In the genomic region with DNA sequence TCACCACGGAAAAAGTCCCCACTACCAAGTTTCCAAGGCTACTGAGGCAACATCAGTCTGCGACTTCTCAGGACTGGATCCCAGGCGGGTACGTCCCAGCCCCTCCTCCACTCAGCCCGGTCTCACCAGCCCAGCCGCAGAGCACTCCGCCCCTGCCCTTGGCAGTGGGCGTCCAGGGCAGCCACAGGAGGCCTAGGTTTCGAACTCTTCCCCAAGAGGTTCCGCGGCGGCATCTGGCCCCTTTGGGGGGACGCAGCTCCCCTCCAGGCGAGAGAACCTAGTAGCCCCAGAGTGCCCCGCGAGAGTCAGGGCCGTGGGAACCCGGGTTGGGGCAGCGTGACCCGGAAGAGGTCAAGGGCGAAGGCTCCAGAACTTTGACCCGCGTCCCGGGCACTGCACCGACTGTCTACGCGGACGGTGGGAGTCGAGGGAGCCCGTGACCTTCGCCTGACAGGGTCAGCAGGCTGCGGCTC, we compare ENCODE assay signal across 8 mouse cellular contexts. TPM values are rescaled to one million over a fixed set of nuclear protein-coding genes. Genes with fewer than 3 reads are reported as not detected.
A peak's percentile ranks its signal among the peaks of the same experiment; 100 is the strongest.
DNase-seq lines count a peak whose midpoint lies in the region; ATAC-seq and TF ChIP-seq lines count a peak whose summit lies in the region.

No protein-coding gene starts in this region.

- H3K4me1 ChIP-seq in embryonic fibroblast, embryonic 13.5 days (ENCODE audit: control insufficient read depth, insufficient read depth, low read length): no peaks in the 10 kb centered on the region
- H3K4me1 ChIP-seq in hindbrain, embryonic 15.5 days (replicated peaks): peaks cover 10% of the 10 kb centered on the region
- H3K4me1 ChIP-seq in liver, embryonic 13.5 days (replicated peaks): peaks cover 27% of the 10 kb centered on the region

- peak; percentile 71 for DNase-seq in kidney, adult 9 months
- no peak for DNase-seq in kidney, adult 8-10 months
- DNase-seq in T-cell, adult 2 months (ENCODE audit: low spot score): peak; percentile 49
- DNase-seq in liver, embryonic 13.5 days: no peak
- DNase-seq in testis, postnatal 10 days (ENCODE audit: low spot score): no peak

- peak overlapping the region; percentile 87 for H3K9ac ChIP-seq in hindbrain, embryonic 15.5 days
- H3K9ac ChIP-seq in liver, embryonic 13.5 days: peak overlapping the region; percentile 95

- peak overlapping the region; percentile 46 for H3ac ChIP-seq in myocyte (ENCODE audit: control insufficient read depth, insufficient read length)

- no peak for TF ChIP-seq POLR2A in embryonic fibroblast, embryonic 13.5 days (IDR thresholded peaks at IDR 0.05; ENCODE audit: low read depth, low read length)
- TF ChIP-seq POLR2A in myocyte (IDR thresholded peaks at IDR 0.05; ENCODE audit: insufficient read length, low read depth): no peak

- H3K27me3 ChIP-seq in hindbrain, embryonic 15.5 days: peaks cover 18% of the 10 kb centered on the region
- peaks cover 19% of the 10 kb centered on the region; the same call in 1 of the 2 replicates for H3K27me3 ChIP-seq in liver, embryonic 13.5 days
- H3K27me3 ChIP-seq in myocyte (ENCODE audit: control insufficient read depth, insufficient read depth, insufficient read length): no peaks in the 10 kb centered on the region

- peak overlapping the region; percentile 97 for H3K4me2 ChIP-seq in hindbrain, embryonic 15.5 days
- H3K4me2 ChIP-seq in liver, embryonic 13.5 days: peak overlapping the region; percentile 92
- peak overlapping the region; percentile 82 for H3K4me2 ChIP-seq in myocyte (ENCODE audit: low read depth)

- peak overlapping the region; percentile 76 for H3K4me3 ChIP-seq in embryonic fibroblast, embryonic 13.5 days (ENCODE audit: insufficient read depth, low read length)
- H3K4me3 ChIP-seq in hindbrain, embryonic 15.5 days: peak overlapping the region; percentile 97
- peak overlapping the region; percentile 93 for H3K4me3 ChIP-seq in liver, embryonic 13.5 days (replicated peaks)
- H3K4me3 ChIP-seq in myocyte: peak overlapping the region; percentile 73

- H3K27ac ChIP-seq in embryonic fibroblast, embryonic 13.5 days (ENCODE audit: insufficient read depth, low read length): peak overlapping the region; percentile 55
- peak overlapping the region; percentile 82 for H3K27ac ChIP-seq in hindbrain, embryonic 15.5 days (replicated peaks)
- peak overlapping the region; percentile 93 for H3K27ac ChIP-seq in liver, embryonic 13.5 days

- under 1% methylated on average over 32 of the region's 32 CpGs for WGBS in hindbrain, embryonic 15.5 days
- WGBS in liver, embryonic 13.5 days (ENCODE audit: insufficient replicate concordance): under 1% methylated on average over 32 of the region's 32 CpGs

- H3K36me3 ChIP-seq in hindbrain, embryonic 15.5 days: no peaks in the 10 kb centered on the region
- no peaks in the 10 kb centered on the region for H3K36me3 ChIP-seq in liver, embryonic 13.5 days
- no peaks in the 10 kb centered on the region for H3K36me3 ChIP-seq in myocyte (ENCODE audit: control insufficient read depth, insufficient read depth)

- H3K9me3 ChIP-seq in hindbrain, embryonic 15.5 days: no peaks in the 10 kb centered on the region
- H3K9me3 ChIP-seq in liver, embryonic 13.5 days (replicated peaks): no peaks in the 10 kb centered on the region

- no peak for TF ChIP-seq CTCF in embryonic fibroblast, embryonic 13.5 days (IDR thresholded peaks at IDR 0.05; ENCODE audit: borderline replicate concordance, insufficient read depth, low read length)

- ATAC-seq in hindbrain, embryonic 15.5 days (ENCODE audit: low FRiP score, low read depth): peak; percentile 79
- ATAC-seq in liver, embryonic 13.5 days (ENCODE audit: low read depth): peak; percentile 77

- H3K79me2 ChIP-seq in myocyte (ENCODE audit: control insufficient read depth, insufficient read depth): peaks cover 37% of the 10 kb centered on the region

TF ChIP-seq in myocyte, 11 proteins besides CTCF, POLR2A, EP300 and RAD21:
- no peak for TF ChIP-seq E2F4 (IDR thresholded peaks at IDR 0.05; ENCODE audit: insufficient read depth)
- TF ChIP-seq MYOG (IDR thresholded peaks at IDR 0.05; ENCODE audit: control insufficient read depth in 1 of 3, insufficient read depth in 1 of 3, insufficient read length in 2 of 3, low read depth in 2 of 3): no peak
- TF ChIP-seq SRF (IDR thresholded peaks at IDR 0.05; ENCODE audit: control insufficient read depth, insufficient read length, low read depth): no peak
- TF ChIP-seq TCF12 (IDR thresholded peaks at IDR 0.05; ENCODE audit: insufficient read depth, poor library complexity, severe bottlenecking): no peak
- no peak for TF ChIP-seq MAX (IDR thresholded peaks at IDR 0.05; ENCODE audit: low read depth)
- no peak for TF ChIP-seq POLR2AphosphoS2 (IDR thresholded peaks at IDR 0.05; ENCODE audit: insufficient read length, low read depth)
- no peak for TF ChIP-seq MYOD1 (IDR thresholded peaks at IDR 0.05; ENCODE audit: control insufficient read depth in 1 of 3, insufficient read length in 2 of 3, low read depth in 2 of 3)
- no peak for TF ChIP-seq TCF3 (IDR thresholded peaks at IDR 0.05; ENCODE audit: insufficient read length, low read depth)
- no peak for TF ChIP-seq CEBPB (IDR thresholded peaks at IDR 0.05; ENCODE audit: insufficient read depth, poor library complexity, severe bottlenecking)
- TF ChIP-seq REST (IDR thresholded peaks at IDR 0.05; ENCODE audit: insufficient read depth, insufficient read length): no peak
- no peak for TF ChIP-seq USF1 (IDR thresholded peaks at IDR 0.05; ENCODE audit: low read depth)

RNA-seq across cellular contexts. Expression of gene Etfa, which starts 0.5 kb away (rescaled TPM):
- polyA plus RNA-seq in embryonic fibroblast, embryonic 13.5 days (2011; ENCODE audit: insufficient read length, low read depth, missing spikeins): 90.7 and 94.8 TPM in 2 replicates
- 98.3 and 99.8 TPM in 2 replicates for polyA plus RNA-seq in hindbrain, embryonic 15.5 days (2015; fragmentation: Nextera tagmentation; extraction: Ambion mirVana)
- polyA plus RNA-seq in liver, embryonic 13.5 days (2015; fragmentation: Nextera tagmentation; extraction: Ambion mirVana): 173 and 203 TPM in 2 replicates
- polyA plus RNA-seq in myocyte (2012; fragmentation: generic; extraction: Trizol): 98.3 TPM

RNA-seq across cellular contexts. Expression of gene Isl2, which starts 26.9 kb away (rescaled TPM):
- polyA plus RNA-seq in embryonic fibroblast, embryonic 13.5 days (2011; ENCODE audit: insufficient read length, low read depth, missing spikeins): not detected in 2 replicates
- polyA plus RNA-seq in hindbrain, embryonic 15.5 days (2015; fragmentation: Nextera tagmentation; extraction: Ambion mirVana): 4.2 and 6.4 TPM in 2 replicates
- 0.28 and 0.29 TPM in 2 replicates for polyA plus RNA-seq in liver, embryonic 13.5 days (2015; fragmentation: Nextera tagmentation; extraction: Ambion mirVana)
- polyA plus RNA-seq in myocyte (2012; fragmentation: generic; extraction: Trizol): 3.2 TPM

Comparison
In these comparisons a context has a peak if more than half of its experiments do, and no peak if none do; other contexts are left out.
1. DNase-seq: peak in kidney, adult 9 months (single experiment) and T-cell, adult 2 months (single experiment); none in kidney, adult 8-10 months (0 of 2), liver, embryonic 13.5 days (single experiment) and testis, postnatal 10 days (single experiment).
2. Peak in every context shown above with its lines, with median percentiles within 50 percentile points of each other: H3K27ac ChIP-seq, H3K4me3 ChIP-seq and H3K4me2 ChIP-seq.